Mouse (Mus musculus): Measurements from ENCODE around the gene 1700034J05Rik.

The 1700034J05Rik gene

GRCm38 (mm10) chr6:146963396-146964150 lies 9.4 kb upstream of the 1700034J05Rik start:
- DNase-seq (ENCODE audit: low spot score in 2 of 2): no peak

- no peak for DNase-seq (ENCODE audit: low spot score in 2 of 2)
Measured at GRCm38 (mm10) chr6:146961832-146962481, 7.7 kb upstream of the 1700034J05Rik start.

GRCm38 (mm10) chr6:146960956-146961355 lies 6.7 kb upstream of the 1700034J05Rik start:
- DNase-seq (ENCODE audit: low spot score in 2 of 2): no peak

GRCm38 (mm10) chr6:146959908-146960680 lies 5.9 kb upstream of the 1700034J05Rik start:
- DNase-seq (ENCODE audit: low spot score in 2 of 2): no peak

GRCm38 (mm10) chr6:146958694-146959093 lies 4.5 kb upstream of the 1700034J05Rik start:
- DNase-seq (ENCODE audit: low spot score in 2 of 2): no peak

- DNase-seq (ENCODE audit: low spot score in 2 of 2): no peak
Measured at GRCm38 (mm10) chr6:146956961-146957360, 2.7 kb upstream of the 1700034J05Rik start.

GRCm38 (mm10) chr6:146955896-146956295 lies 1.7 kb upstream of the 1700034J05Rik start:
- peak in 1 of 2 experiments; percentile 45 for DNase-seq (ENCODE audit: low spot score in 2 of 2)

- DNase-seq (ENCODE audit: low spot score in 2 of 2): no peak
Measured at GRCm38 (mm10) chr6:146955475-146955874, 1.3 kb upstream of the 1700034J05Rik start.

- no peak for DNase-seq (ENCODE audit: low spot score in 2 of 2)
Measured at GRCm38 (mm10) chr6:146950454-146950832, 3.8 kb downstream of the 1700034J05Rik start.

- no peak for DNase-seq (ENCODE audit: low spot score in 2 of 2)
Measured at GRCm38 (mm10) chr6:146949682-146950453, 4.4 kb downstream of the 1700034J05Rik start.

GRCm38 (mm10) chr6:146947186-146947585 lies 7.0 kb downstream of the 1700034J05Rik start:
- DNase-seq (ENCODE audit: low spot score in 2 of 2): no peak

GRCm38 (mm10) chr6:146946327-146947029 lies 7.7 kb downstream of the 1700034J05Rik start:
- DNase-seq (ENCODE audit: low spot score in 2 of 2): no peak

- DNase-seq (ENCODE audit: low spot score in 2 of 2): no peak
Measured at GRCm38 (mm10) chr6:146944830-146945229, 9.4 kb downstream of the 1700034J05Rik start.

GRCm38 (mm10) chr6:146944009-146944408 lies 10.2 kb downstream of the 1700034J05Rik start:
- no peak for DNase-seq (ENCODE audit: low spot score in 2 of 2)

- DNase-seq (ENCODE audit: low spot score in 2 of 2): no peak
Measured at GRCm38 (mm10) chr6:146941505-146942275, 12.5 kb downstream of the 1700034J05Rik start.

GRCm38 (mm10) chr6:146939026-146939425 lies 15.2 kb downstream of the 1700034J05Rik start:
- DNase-seq (ENCODE audit: low spot score in 2 of 2): no peak

- no peak for DNase-seq (ENCODE audit: low spot score in 2 of 2)
Measured at GRCm38 (mm10) chr6:146935957-146936356, 18.3 kb downstream of the 1700034J05Rik start.

- no peak for DNase-seq (ENCODE audit: low spot score in 2 of 2)
Measured at GRCm38 (mm10) chr6:146933123-146933522, 21.1 kb downstream of the 1700034J05Rik start.

- DNase-seq (ENCODE audit: low spot score in 2 of 2): no peak
Measured at GRCm38 (mm10) chr6:146929031-146929430, 25.2 kb downstream of the 1700034J05Rik start.

- no peak for DNase-seq (ENCODE audit: low spot score in 2 of 2)
Measured at GRCm38 (mm10) chr6:146928108-146928507, 26.1 kb downstream of the 1700034J05Rik start.

Measured in spleen, postnatal 10 days (tissue).